Mouse (Mus musculus) cerebellum, adult (tissue): ENCODE measurements at regions not wholly inside any gene's neighbourhood (a gene's known extent, or its start where the extent isn't known, plus 50 kb on each side); places are given as distances from the start of the nearest gene placed in this dataset.

Source experiments
- ATAC-seq: cut with Nextera tagmentation; 2 replicates; pipeline ENCODE4 v1.9.2; 2017; ENCODE audit warnings: mild to moderate bottlenecking, moderate library complexity, mixed read lengths; ENCODE audit not compliant: insufficient number of reproducible peaks, low FRiP score, low TSS enrichment

DNA sequence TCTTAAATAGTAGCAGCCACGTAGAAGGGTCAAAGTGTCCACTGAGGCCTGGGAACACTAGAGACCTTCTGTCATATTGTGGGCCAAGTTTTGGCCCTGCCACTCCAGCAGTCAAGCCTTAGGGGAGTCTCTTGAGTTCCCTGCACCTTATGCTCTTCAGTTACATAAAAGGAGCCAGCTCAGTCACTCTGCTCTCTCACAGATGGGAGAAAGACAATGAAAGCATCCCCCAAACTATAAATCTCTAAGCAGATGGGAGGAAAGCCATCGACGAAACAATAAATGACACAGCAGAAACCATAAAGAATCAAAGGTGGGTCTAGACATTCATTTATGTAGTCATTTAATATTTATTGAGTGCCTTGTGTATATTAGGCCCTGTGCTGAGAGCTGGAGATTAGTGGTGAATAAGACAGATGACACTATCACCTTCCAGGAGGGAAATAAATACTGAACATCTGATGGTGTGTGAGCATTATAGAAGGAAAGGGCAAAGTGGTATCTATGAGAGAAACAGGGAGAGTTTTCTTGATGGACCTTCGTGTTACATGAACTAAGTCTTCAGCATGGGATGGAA, 137.5 kb upstream of the Synpr start:
- no peak for ATAC-seq

DNA sequence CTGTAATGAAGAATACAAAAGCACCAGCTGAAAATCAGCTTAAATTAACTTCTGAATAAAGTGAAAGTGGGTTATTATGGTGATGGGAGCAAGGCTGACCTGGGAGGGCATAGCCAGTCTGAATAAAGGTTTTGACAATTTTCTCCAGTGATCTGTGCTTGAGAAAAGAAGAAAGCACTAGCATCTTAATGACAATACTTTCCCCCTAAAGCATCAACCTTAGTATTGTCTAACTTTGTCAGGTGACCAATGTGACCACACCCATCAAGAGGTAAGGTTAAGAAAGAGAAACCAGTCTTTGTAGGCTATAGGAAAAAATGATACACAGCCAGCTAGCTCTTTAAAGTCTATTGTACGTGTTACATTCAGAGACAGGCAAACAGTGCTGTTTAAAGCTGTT, 135.0 kb upstream of the Synpr start:
- no peak for ATAC-seq

DNA sequence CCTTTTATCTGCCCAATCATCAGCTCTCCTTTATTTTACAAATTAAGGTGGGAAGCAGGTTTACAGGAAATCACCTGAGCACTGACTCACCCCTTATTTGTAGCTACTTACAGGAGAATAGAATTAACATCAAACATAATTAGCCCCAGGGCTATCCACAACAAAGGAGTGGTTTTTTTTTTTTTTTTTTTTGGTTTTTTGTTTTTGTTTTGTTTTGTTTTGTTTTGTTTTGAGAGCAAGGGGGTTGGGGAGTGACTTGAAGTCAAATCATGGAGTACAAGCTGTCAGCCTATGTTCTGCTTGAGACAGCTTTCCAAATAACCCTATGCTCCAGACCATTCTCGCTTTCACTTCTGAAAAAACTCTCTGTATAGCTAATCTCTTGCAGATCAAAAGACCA, 132.9 kb upstream of the Synpr start:
- ATAC-seq = no peak

DNA sequence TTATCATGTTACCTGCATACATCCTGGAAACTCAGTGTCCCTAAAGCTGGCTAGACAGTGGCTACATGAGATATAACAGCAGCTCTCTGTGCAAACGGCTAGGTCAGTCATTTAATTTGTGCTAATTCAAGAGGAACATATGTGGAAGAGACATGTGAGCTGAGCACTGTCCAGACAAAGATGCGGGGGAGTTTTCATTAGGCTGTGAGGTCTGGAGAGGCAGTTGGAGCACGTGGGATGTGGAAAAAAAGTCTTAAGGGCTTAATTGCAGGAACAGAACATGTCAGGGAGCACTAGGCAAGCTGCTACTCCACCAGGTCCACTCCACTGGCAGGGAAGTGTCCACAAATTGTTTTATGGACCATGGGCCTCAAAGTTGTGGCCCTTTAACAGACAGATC, 108.4 kb upstream of the Synpr start:
- ATAC-seq = no peak

DNA sequence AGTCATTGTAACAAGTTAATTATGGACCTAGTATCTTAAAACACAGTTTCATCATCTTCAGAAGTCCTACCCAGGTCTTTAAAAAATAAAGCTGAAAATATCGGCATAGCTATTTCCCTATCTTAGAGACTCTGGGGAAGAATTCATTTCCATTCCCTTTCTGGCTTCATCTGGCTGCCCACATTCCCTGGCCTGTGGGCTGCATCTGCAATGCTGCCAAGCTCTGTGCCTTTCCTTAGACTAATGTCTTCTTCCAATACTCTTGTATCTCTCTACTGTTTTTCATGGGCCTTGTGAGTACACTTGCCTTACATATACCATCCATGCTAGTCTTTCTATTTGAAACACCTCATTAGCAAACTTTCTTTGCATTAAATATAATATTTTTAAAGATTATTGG, 106.7 kb upstream of the Synpr start:
- ATAC-seq = no peak

DNA sequence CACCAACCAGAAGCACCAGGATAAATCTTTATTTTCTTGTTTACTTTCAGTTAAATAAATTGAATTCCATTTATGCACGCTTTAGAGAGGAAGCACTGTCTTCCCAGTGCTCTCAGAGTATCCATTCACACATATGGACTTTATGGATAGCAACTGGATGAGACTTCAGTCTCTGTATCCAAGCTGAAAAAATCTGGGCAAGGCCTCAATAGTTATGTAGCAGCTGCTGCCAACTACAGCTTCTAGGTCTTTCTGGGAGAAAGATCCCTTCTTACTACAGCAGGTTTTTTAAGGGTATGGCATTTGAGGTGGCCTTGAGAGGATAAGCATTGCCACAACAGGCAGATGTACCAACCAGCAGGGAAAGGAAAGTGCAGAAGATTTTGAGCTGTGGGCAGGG, 93.8 kb upstream of the Synpr start:
- no peak for ATAC-seq

DNA sequence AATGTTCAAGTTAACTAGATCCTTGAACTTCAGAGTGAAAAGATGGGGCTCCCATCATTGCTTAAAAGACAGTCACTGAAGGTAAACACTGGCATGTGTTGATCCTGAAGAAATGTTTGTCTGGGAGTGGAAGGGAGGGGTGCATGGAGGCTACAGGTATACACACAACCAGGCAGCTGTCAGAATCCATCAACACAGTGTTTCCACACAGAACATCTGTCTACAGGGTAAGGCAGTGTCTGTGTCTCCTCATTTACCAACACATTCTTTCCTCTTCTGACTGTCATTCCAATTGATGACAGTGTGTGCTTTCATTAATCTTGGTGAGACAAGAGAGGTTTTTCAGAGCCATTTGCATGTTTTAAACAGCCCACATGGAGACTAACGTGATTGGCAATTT, 91.8 kb upstream of the Synpr start:
- no peak for ATAC-seq

DNA sequence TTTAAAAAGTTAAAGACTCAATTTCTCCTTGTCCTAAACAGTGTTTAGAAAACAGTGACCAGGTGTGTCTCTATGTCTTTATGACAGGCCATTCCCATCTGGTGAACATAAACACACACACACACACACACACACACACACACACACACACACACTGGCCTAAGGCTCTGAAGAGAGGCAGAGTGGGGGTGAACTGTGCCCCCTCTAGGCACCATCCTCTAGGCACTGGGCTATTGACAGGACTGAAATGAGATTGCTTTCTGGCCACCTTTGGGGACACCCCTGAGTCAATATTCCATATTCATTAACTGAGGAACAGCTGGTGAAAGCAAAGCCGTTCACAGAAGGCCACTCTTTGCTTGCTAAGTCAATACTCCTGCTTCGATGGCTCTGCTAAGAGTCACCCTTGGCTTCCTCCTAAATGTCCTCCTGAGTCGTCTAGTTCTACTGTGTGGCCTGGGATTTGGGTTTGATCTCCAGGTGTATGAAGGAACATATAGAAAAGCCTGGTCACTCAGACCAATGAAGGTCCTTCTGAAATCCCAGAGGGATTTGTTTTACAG, 87.2 kb upstream of the Synpr start:
- no peak for ATAC-seq

DNA sequence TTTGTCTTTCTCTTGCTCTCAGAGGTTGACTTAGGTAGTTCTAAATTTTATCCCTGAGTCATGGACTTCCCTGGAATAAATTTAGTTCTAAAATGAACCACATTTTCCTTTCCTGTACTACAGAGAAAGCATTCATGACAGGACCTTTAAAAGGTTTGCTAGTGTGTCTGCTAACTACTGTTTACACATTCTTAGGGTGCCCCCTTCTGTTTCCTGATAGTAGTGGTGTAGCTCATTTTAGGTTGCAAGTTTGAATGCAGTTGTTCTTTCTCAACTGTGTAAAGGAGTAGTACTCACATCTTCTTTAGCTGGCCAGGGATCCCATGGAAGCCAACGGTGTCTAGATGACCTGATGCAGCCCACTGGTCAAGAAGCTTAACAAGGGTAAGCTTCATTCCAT, 86.1 kb upstream of the Synpr start:
- ATAC-seq = peak; percentile 40; the same call in 1 of the 2 replicates

DNA sequence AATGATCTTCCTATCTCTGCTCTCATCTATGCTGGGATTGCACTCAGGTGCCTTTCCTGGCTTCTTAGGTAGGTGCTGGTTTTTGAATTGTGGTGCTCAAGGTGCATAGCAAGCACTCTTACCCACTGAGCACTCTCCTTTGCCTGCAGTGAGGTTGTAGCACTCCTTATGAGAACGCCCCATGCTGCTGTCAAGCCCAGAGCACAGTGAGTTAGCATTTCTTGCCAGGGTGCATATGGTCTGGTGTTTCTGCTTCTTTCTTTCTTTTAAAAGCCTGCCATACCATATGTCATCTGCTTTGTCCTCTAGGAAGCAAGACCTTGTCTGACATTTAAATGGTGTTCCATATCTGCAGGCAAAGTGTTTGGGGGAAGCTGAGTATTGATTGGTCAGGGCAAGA, 71.9 kb upstream of the Synpr start:
- no peak for ATAC-seq
